Mouse (Mus musculus) liver, embryonic 14.5 days (tissue): ENCODE data around the gene Iqcf3. TPM values are rescaled to one million over a fixed set of nuclear protein-coding genes. Genes with fewer than 3 reads are reported as not detected.
A peak's percentile ranks its signal among the peaks of the same experiment; 100 is the strongest.

ENCODE experiments used
- ATAC-seq: fragments of 200-750 bp; cut with Nextera tagmentation; 2 replicates; pipeline ENCODE4 v1.8.0; 2017; ENCODE audit warnings: moderate number of reproducible peaks, mild to moderate bottlenecking, moderate library complexity; ENCODE audit not compliant: insufficient read depth
- DNase-seq, 3 experiments: peaks; one replicate each; pipeline ENCODE4 v3.0.0-alpha.2; 2012 to 2013; ENCODE audit warnings: low read depth in 3 of 3, low spot score in 3 of 3
- H3K27ac ChIP-seq: fragments of 300-500 bp; sonication (generic); 2 replicates; pipeline ENCODE4 v1.5.1; 2014; ENCODE audit warnings: moderate library complexity, mild to moderate bottlenecking, control low read depth, inconsistent platforms
- H3K27me3 ChIP-seq: fragments of 300-500 bp; sonication (generic); 2 replicates; pipeline ENCODE4 v1.6.1; 2014; ENCODE audit warnings: mild to moderate bottlenecking, low read length, moderate library complexity; ENCODE audit not compliant: control insufficient read depth, insufficient read depth
- H3K36me3 ChIP-seq: fragments of 300-500 bp; sonication (generic); replicated peaks from 2 replicates; pipeline ENCODE4 v1.6.1; 2014; ENCODE audit warnings: low read depth; ENCODE audit not compliant: control insufficient read depth, insufficient read depth
- H3K4me1 ChIP-seq, 2 experiments: fragments of 200-500 bp in 1 of 2; fragments of 300-500 bp in 1 of 2; sonication (generic) in 1 of 2; replicated peaks; 2 replicates each; pipeline ENCODE4 v1.6.1; 2012 to 2014; ENCODE audit warnings: antibody characterized with exemption in 1 of 2, inconsistent platforms in 1 of 2, low read length in 1 of 2; ENCODE audit not compliant: control insufficient read depth in 2 of 2, insufficient read depth in 2 of 2
- H3K4me2 ChIP-seq: fragments of 300-500 bp; sonication (generic); 2 replicates; pipeline ENCODE4 v1.6.1; 2014; ENCODE audit warnings: low read depth, mild to moderate bottlenecking, control low read depth, moderate library complexity
- H3K4me3 ChIP-seq, 2 experiments: fragments of 200-500 bp in 1 of 2; fragments of 300-500 bp in 1 of 2; sonication (generic) in 1 of 2; 2 replicates each; pipeline ENCODE4 v1.5.1; 2012 to 2014; ENCODE audit warnings: low read depth in 2 of 2, low read length in 2 of 2, mild to moderate bottlenecking in 2 of 2, control low read depth in 1 of 2, inconsistent platforms in 1 of 2, moderate library complexity in 1 of 2; ENCODE audit not compliant: insufficient read depth in 1 of 2
- H3K9ac ChIP-seq: fragments of 300-500 bp; sonication (generic); replicated peaks from 2 replicates; pipeline ENCODE4 v1.6.1; 2014; ENCODE audit warnings: mild to moderate bottlenecking, control low read depth, moderate library complexity
- H3K9me3 ChIP-seq: fragments of 300-500 bp; sonication (generic); 2 replicates; pipeline ENCODE4 v1.6.1; 2016; ENCODE audit warnings: low read length, mixed read lengths; ENCODE audit not compliant: control insufficient read depth
- CTCF ChIP-seq: IDR thresholded peaks from 2 replicates; pipeline ENCODE4 v1.5.1; 2016; ENCODE audit warnings: antibody characterized with exemption, low read depth, control low read depth
- EP300 ChIP-seq: IDR thresholded peaks from 2 replicates; pipeline ENCODE4 v1.6.1; 2016; ENCODE audit warnings: antibody characterized with exemption, low read depth
- WGBS: fragments of 180-500 bp; shearing (Covaris S2); extraction: QIAGEN DNeasy Blood & Tissue Kit; methylation state at CpG from one replicate; pipeline ENCODE4 v1.1.7; 2014; ENCODE audit not compliant: insufficient replicate concordance; 5-methylcytosine and 5-hydroxymethylcytosine counted together
- polyA plus RNA-seq, 2 experiments: library from polyadenylated mRNA; depleted of rRNA in 1 of 2; stranded (reverse) in 1 of 2; unstranded in 1 of 2; fragments of >200 nt; fragmentation: Nextera tagmentation in 1 of 2; extraction: Ambion mirVana in 1 of 2; gene quantifications; 2 replicates each; pipeline versions ENCODE4 v1.2.1 to v1.2.3; 2012 to 2014

Gene Iqcf3
- polyA plus RNA-seq, 2 experiments, result not detected

GRCm38 (mm10) chr9:106477649-106478048 is 83.8 kb downstream of the Iqcf3 start:
- no peak for ATAC-seq
- no peak for DNase-seq
- TF ChIP-seq CTCF (no peak), EP300 (no peak)
- Histone ChIP-seq H3K4me3 (peak overlapping the region; percentile 63 to 75), H3K27ac (no peak overlapping the region), H3K27me3 (no peaks in the 10 kb centered on the region), H3K4me2 (peak overlapping the region; percentile 92), H3K9me3 (no peaks in the 10 kb centered on the region), H3K36me3 (no peaks in the 10 kb centered on the region; the same call in 1 of the 2 replicates), H3K4me1 (peaks cover 6 to 12% of the 10 kb centered on the region in 2 experiments; a peak in 3 of 4 replicates), H3K9ac (peak overlapping the region; percentile 55)
- WGBS, result under 1% methylated on average over 16 of the region's 16 CpGs

GRCm38 (mm10) chr9:106476924-106477484 is 84.4 kb downstream of the Iqcf3 start, which contains the start of gene Parp3:
TSS of gene Parp3 (minus strand) at chr9:106476949.
- Histone ChIP-seq H3K36me3 (no peaks in the 10 kb centered on the region), H3K4me3 (peak within 1 kb of the TSS; percentile 63 to 75), H3K4me1 (peaks cover 6 to 12% of the 10 kb centered on the region in 2 experiments; a peak in 3 of 4 replicates), H3K27me3 (no peaks in the 10 kb centered on the region), H3K4me2 (peak within 1 kb of the TSS; percentile 92), H3K9ac (peak within 1 kb of the TSS; percentile 55), H3K9me3 (no peaks in the 10 kb centered on the region), H3K27ac (no peak within 1 kb of the TSS)
- DNase-seq, result peak; percentile 99 to 100 (median 100)
- WGBS, result under 1% methylated on average over 41 of the region's 41 CpGs
- TF ChIP-seq CTCF, result peak; percentile 98
- TF ChIP-seq EP300, result no peak
- ATAC-seq, result peak; percentile 99

GRCm38 (mm10) chr9:106476002-106476923 is 85.2 kb downstream of the Iqcf3 start:
- Histone ChIP-seq H3K4me1 (peaks cover 6 to 12% of the 10 kb centered on the region in 2 experiments; a peak in 3 of 4 replicates), H3K27ac (no peak overlapping the region), H3K36me3 (no peaks in the 10 kb centered on the region), H3K4me3 (peak overlapping the region in 1 of 2 experiments; percentile 25; a peak in 2 of 4 replicates), H3K4me2 (peak overlapping the region; percentile 92), H3K9ac (no peak overlapping the region), H3K9me3 (no peaks in the 10 kb centered on the region), H3K27me3 (no peaks in the 10 kb centered on the region)
- DNase-seq, result no peak
- TF ChIP-seq EP300, result no peak
- TF ChIP-seq CTCF, result no peak
- ATAC-seq, result peak; percentile 7; the same call in 1 of the 2 replicates
- 16% methylated on average over 16 of the region's 16 CpGs for WGBS

- H3K4me3 ChIP-seq, result peak within 1 kb of the TSS in 1 of 2 experiments; percentile 25; a peak in 2 of 4 replicates
- DNase-seq, result no peak
- H3K36me3 ChIP-seq, result no peaks in the 10 kb centered on the region
- peaks cover 6 to 12% of the 10 kb centered on the region in 2 experiments; a peak in 3 of 4 replicates for H3K4me1 ChIP-seq
- no peak within 1 kb of the TSS for H3K9ac ChIP-seq
- no peak for TF ChIP-seq EP300
- no peak for TF ChIP-seq CTCF
- WGBS, result 68% methylated on average over 10 of the region's 10 CpGs
- no peak within 1 kb of the TSS for H3K27ac ChIP-seq
- H3K9me3 ChIP-seq, result no peaks in the 10 kb centered on the region
- peak within 1 kb of the TSS; percentile 92 for H3K4me2 ChIP-seq
- H3K27me3 ChIP-seq, result no peaks in the 10 kb centered on the region
- no peak for ATAC-seq
Observed at GRCm38 (mm10) chr9:106475663-106476001, 85.8 kb downstream of the Iqcf3 start, which contains the start of gene Rrp9. TSS of gene Rrp9 (plus strand) at chr9:106475963.

- 61% methylated on average over 7 of the region's 7 CpGs for WGBS
- H3K27me3 ChIP-seq, result no peaks in the 10 kb centered on the region
- TF ChIP-seq CTCF (no peak), EP300 (no peak)
- ATAC-seq (no peak), DNase-seq (no peak)
- no peaks in the 10 kb centered on the region for H3K36me3 ChIP-seq
- H3K4me2 ChIP-seq, result no peak overlapping the region
- no peaks in the 10 kb centered on the region for H3K9me3 ChIP-seq
- no peak overlapping the region for H3K27ac ChIP-seq
- peaks cover 6 to 12% of the 10 kb centered on the region in 2 experiments; a peak in 3 of 4 replicates for H3K4me1 ChIP-seq
- no peak overlapping the region for H3K9ac ChIP-seq
- H3K4me3 ChIP-seq, result no peak overlapping the region
Observed at GRCm38 (mm10) chr9:106475046-106475445, 86.4 kb downstream of the Iqcf3 start.
